Mouse (Mus musculus) myocyte (in vitro differentiated cells): ENCODE results near the gene Gnao1.

Experiments
- CEBPB ChIP-seq: IDR thresholded peaks from 2 replicates; pipeline ENCODE4 v1.6.1; 2011; ENCODE audit warnings: mild to moderate bottlenecking, moderate library complexity; ENCODE audit not compliant: poor library complexity, insufficient read depth, severe bottlenecking
- E2F4 ChIP-seq: IDR thresholded peaks from one replicate; pipeline ENCODE4 v1.6.1; 2011; ENCODE audit warnings: mild to moderate bottlenecking, control low read depth, moderate library complexity; ENCODE audit not compliant: insufficient read depth
- MYOD1 ChIP-seq, 3 experiments: IDR thresholded peaks; one replicate each; pipeline ENCODE4 v1.6.1; 2011; ENCODE audit warnings: control low read depth in 2 of 3, low read depth in 2 of 3, mild to moderate bottlenecking in 2 of 3, moderate library complexity in 1 of 3; ENCODE audit not compliant: insufficient read length in 2 of 3, control insufficient read depth in 1 of 3
- POLR2A ChIP-seq: IDR thresholded peaks from one replicate; pipeline ENCODE4 v1.6.1; 2011; ENCODE audit warnings: low read depth, mild to moderate bottlenecking, control low read depth, moderate library complexity; ENCODE audit not compliant: insufficient read length
- REST ChIP-seq: IDR thresholded peaks from one replicate; pipeline ENCODE4 v1.6.1; 2011; ENCODE audit warnings: mild to moderate bottlenecking, control low read depth, moderate library complexity; ENCODE audit not compliant: insufficient read depth, insufficient read length
- TCF12 ChIP-seq: IDR thresholded peaks from one replicate; pipeline ENCODE4 v1.6.1; 2011; ENCODE audit warnings: mild to moderate bottlenecking, control low read depth; ENCODE audit not compliant: poor library complexity, insufficient read depth, severe bottlenecking
- USF1 ChIP-seq: IDR thresholded peaks from one replicate; pipeline ENCODE4 v1.6.1; 2011; ENCODE audit warnings: low read depth, mild to moderate bottlenecking, control low read depth, moderate library complexity

DNA sequence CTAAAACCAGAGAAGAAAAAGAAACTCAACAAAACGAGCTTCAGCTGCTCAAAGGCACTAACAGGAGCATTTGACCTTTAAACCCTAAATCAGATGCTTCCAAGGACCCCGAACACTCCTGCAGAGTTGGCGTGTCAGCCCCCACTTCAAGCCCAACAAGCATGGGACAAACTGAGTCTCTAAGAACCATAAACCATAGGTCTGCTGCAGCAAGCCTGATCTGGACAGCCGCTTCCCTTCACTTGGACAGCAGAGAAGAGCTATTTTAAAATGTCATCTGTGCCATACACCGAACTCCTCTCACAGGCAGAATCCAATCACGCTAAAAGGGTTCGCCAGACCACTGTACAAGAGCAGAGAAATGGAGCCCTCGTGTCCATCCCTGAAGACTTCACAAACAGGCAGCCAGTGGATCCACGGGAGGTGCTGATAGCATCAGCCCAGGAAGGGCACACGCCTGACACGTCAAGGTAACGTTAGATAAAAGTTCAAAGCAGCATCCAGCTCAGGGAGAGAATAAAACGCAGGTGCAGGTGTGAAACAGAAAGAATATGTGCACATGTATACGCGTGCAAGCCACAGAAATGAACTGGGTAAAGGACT lies 199.6 kb downstream of the Gnao1 start:
- TF ChIP-seq CEBPB: no peak
- no peak for TF ChIP-seq POLR2A
- no peak for TF ChIP-seq REST
- TF ChIP-seq USF1: no peak
- TF ChIP-seq E2F4: no peak
- TF ChIP-seq TCF12: no peak
- no peak for TF ChIP-seq MYOD1 (IDR thresholded peaks at IDR 0.05; ENCODE audit: control insufficient read depth in 1 of 3, insufficient read length in 2 of 3, low read depth in 2 of 3)
